Mouse (Mus musculus) G1E (cell line): ENCODE data around the gene Nfkbil1. TPM values are rescaled to one million over a fixed set of nuclear protein-coding genes. Genes with fewer than 3 reads are reported as not detected.

Experiments used
- ATAC-seq: 2 replicates; pipeline ENCODE4 v1.8.0; 2016; ENCODE audit warnings: mild to moderate bottlenecking; ENCODE audit not compliant: insufficient number of reproducible peaks, poor library complexity, low FRiP score, severe bottlenecking; ENCODE audit errors: extremely low read depth
- DNase-seq: peaks from one replicate; pipeline ENCODE4 v3.0.0; 2012; ENCODE audit warnings: low spot score
- H3K27me3 ChIP-seq: 2 replicates; pipeline ENCODE4 v1.6.1; 2012; ENCODE audit warnings: mild to moderate bottlenecking, low read length, inconsistent platforms; ENCODE audit not compliant: insufficient read depth
- H3K36me3 ChIP-seq: replicated peaks from 2 replicates; pipeline ENCODE3; 2012; ENCODE audit warnings: mild to moderate bottlenecking, inconsistent platforms
- H3K4me1 ChIP-seq: 2 replicates; pipeline ENCODE4 v1.6.1; 2012; ENCODE audit warnings: low read depth, low read length, inconsistent platforms, mixed read lengths; ENCODE audit not compliant: insufficient read depth
- H3K4me3 ChIP-seq: 2 replicates; pipeline ENCODE4 v1.5.1; 2012; ENCODE audit warnings: low read depth, mild to moderate bottlenecking, inconsistent platforms, low read length, moderate library complexity, mixed read lengths
- H3K9me3 ChIP-seq: replicated peaks from 2 replicates; pipeline ENCODE4 v1.6.1; 2012; ENCODE audit warnings: inconsistent platforms
- CTCF ChIP-seq: IDR thresholded peaks from 2 replicates; pipeline ENCODE4 v1.5.1; 2012; ENCODE audit warnings: low read depth, low read length, inconsistent platforms, mixed read lengths
- GATA1 ChIP-seq: IDR thresholded peaks from 2 replicates; pipeline ENCODE4 v1.6.1; 2012; ENCODE audit warnings: borderline replicate concordance, low read length, inconsistent platforms, mixed read lengths
- GATA2 ChIP-seq: IDR thresholded peaks from 2 replicates; pipeline ENCODE4 v1.6.1; 2012; ENCODE audit warnings: low read depth, low read length, inconsistent platforms, borderline replicate concordance
- POLR2AphosphoS5 ChIP-seq: IDR thresholded peaks from 2 replicates; pipeline ENCODE4 v1.6.1; 2012; ENCODE audit warnings: low read depth, low read length, inconsistent platforms; ENCODE audit not compliant: insufficient replicate concordance
- TAL1 ChIP-seq: conservative IDR thresholded peaks from 2 replicates; pipeline ENCODE4 v1.6.1; 2012; ENCODE audit warnings: low read depth, low read length, inconsistent platforms, mixed read lengths
- polyA plus RNA-seq: library from polyadenylated mRNA; stranded (reverse); fragments of >175 nt; gene quantifications from 2 replicates; pipeline ENCODE4 v1.2.3, GENCODE M21; 2012
- total RNA-seq, 2 experiments: library from RNA; stranded (forward) in 1 of 2; stranded (reverse) in 1 of 2; fragments of 200-1000 nt in 1 of 2; fragments of >200 nt in 1 of 2; fragmentation: Nextera tagmentation in 1 of 2; gene quantifications; 2 replicates each; pipeline ENCODE4 v1.2.3; 2014 to 2017

Gene Nfkbil1
- total RNA-seq (2014; fragmentation: Nextera tagmentation) (7.0 and 14.1 TPM in 2 replicates), total RNA-seq (2017) (8.6 and 12.1 TPM in 2 replicates), polyA plus RNA-seq (37.3 and 41.6 TPM in 2 replicates)

DNA sequence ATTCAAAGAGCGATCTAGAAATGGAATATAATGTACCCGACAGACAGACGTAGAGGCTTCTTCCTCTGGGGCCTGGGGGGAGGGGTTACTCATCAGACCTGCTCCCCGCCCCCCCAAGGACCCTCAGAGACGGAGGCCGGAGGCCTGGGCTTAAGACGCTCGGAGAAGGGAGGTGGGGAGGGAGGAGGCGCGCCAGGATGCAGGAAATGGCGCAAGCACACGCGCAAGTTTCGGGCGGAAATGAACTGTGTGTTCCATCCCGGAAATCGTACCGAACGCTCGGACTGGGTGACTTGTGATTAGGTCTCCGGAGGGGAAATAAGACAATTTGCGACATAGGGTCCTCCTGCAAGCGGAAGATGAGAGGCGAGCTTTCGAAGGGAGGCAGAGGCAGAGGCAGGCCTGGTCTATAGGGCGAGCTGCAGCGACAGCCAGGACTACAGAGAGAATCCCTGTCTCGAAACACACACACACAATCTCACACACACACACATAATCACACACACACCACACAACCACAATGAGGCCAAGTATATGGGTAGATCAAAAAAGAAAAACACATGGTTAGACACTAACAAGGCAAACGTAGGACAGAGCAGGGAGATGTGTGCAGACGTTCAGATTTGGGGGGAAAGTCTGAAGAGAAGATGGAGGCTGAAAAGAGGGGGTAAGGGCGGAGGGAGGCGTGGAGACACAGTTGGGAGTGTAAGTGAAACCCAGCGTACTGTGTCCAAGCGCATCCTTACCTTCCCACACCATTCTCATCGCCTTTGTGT, at the start of gene Nfkbil1:
Gene Nfkbil1 (minus strand): TSS at position 179 of the 776 bp plus-strand sequence.
- Histone ChIP-seq H3K36me3 (peaks cover 66% of the 10 kb centered on the region), H3K9me3 (no peaks in the 10 kb centered on the region), H3K4me1 (peaks cover 72% of the 10 kb centered on the region), H3K27me3 (no peaks in the 10 kb centered on the region), H3K4me3 (peak within 1 kb of the TSS; percentile 86)
- DNase-seq (peak; percentile 84), ATAC-seq (peak; percentile 79)
- no peak for TF ChIP-seq POLR2AphosphoS5
- no peak for TF ChIP-seq CTCF
- TF ChIP-seq GATA1 = no peak
- no peak for TF ChIP-seq GATA2
- no peak for TF ChIP-seq TAL1

DNA sequence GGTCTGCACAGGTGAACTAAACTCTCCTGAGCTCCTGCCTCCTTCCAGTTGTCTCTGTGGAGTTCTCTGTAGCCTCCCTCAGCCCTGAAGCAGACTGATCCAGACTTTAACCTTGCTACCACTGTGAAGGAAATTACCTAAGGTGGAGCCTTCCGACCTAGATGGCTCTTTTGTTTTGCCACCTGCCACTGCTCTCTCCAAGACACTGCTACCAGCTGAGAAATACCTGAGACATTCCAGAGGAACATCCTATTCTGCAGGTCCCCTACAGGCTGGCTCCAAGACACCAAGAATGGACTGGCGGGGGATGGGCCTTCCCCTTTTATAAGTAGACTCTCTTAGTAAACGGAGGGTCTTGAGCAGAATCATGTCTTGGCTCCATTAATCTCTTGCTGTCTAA, 44.7 kb upstream of the Nfkbil1 start:
- ATAC-seq = no peak
- TF ChIP-seq CTCF (no peak), GATA1 (no peak), POLR2AphosphoS5 (no peak), GATA2 (no peak), TAL1 (no peak)
- H3K4me3 ChIP-seq = no peak overlapping the region
- peaks cover 46% of the 10 kb centered on the region for H3K27me3 ChIP-seq
- H3K9me3 ChIP-seq = no peaks in the 10 kb centered on the region
- H3K4me1 ChIP-seq = peaks cover 7% of the 10 kb centered on the region; the same call in 1 of the 2 replicates
- DNase-seq = no peak
- H3K36me3 ChIP-seq = no peaks in the 10 kb centered on the region

DNA sequence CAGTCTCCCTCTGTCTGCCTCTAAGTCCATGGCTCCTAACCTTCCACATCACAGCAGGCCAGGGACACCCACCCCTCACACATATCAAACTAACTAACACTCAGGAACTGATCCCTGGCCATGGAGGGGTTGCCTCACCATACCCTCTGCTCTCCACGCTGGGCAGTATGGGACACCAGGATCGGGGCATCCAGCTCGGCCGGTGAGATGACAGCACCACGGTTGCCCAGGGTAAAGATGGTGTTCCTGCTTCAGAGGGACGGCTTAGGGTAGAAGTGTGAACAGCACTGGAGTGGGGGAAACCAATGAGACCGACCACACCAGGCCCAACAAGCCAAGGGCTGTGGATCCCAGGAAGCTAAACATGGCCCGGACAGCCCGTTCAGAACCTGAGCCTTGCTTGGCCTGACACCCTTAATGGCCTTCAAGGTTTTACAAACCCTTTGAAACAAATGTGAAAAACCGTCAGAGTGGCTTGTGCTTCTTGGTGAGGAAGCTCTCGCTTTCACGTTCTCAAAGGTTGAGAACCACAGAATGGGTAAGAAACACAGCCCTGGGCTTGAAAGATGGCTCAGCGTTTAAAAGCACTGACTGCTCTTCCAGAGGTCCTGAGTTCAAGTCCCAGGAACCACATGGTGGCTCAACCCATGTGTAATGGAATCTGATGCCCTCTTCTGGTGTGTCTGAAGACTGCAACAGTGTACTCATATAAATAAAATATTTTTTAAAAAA, 43.5 kb upstream of the Nfkbil1 start:
- peaks cover 13% of the 10 kb centered on the region for H3K4me1 ChIP-seq
- H3K4me3 ChIP-seq = no peak overlapping the region
- H3K36me3 ChIP-seq = no peaks in the 10 kb centered on the region
- DNase-seq = no peak
- H3K27me3 ChIP-seq = peaks cover 49% of the 10 kb centered on the region
- no peak for ATAC-seq
- TF ChIP-seq TAL1 = no peak
- TF ChIP-seq GATA2 = no peak
- no peak for TF ChIP-seq CTCF
- TF ChIP-seq GATA1 = no peak
- TF ChIP-seq POLR2AphosphoS5 = no peak
- H3K9me3 ChIP-seq = no peaks in the 10 kb centered on the region

DNA sequence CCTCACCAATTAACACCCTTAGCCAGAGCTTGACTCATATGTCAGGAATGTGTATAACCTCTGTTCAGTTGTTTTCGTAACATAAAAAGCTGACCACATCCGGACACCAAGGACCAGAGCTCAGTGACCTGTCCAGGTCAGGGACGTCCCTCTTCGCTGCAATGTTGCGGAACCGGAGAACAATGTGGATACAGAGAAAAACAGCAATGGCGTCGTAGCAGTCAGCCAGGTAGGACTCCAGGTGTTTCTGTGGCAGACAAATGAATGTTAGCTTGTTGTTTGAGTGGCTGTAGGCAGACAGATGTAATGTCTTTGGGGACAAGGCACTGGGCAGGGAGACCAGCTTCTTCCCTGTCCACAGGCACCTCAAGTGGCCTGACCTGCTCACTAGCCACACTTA, 42.5 kb upstream of the Nfkbil1 start:
- TF ChIP-seq POLR2AphosphoS5 (no peak), GATA2 (no peak), GATA1 (no peak), TAL1 (no peak), CTCF (no peak)
- no peak for ATAC-seq
- no peaks in the 10 kb centered on the region for H3K36me3 ChIP-seq

GRCm38 (mm10) chr17:35276304-35276864, 40.8 kb upstream of the Nfkbil1 start:
- no peak overlapping the region for H3K4me3 ChIP-seq
- H3K9me3 ChIP-seq = peaks cover 8% of the 10 kb centered on the region
- no peak for TF ChIP-seq GATA2
- no peak for TF ChIP-seq TAL1
- no peak for TF ChIP-seq POLR2AphosphoS5
- TF ChIP-seq CTCF = no peak
- no peak for TF ChIP-seq GATA1
- peaks cover 49% of the 10 kb centered on the region for H3K27me3 ChIP-seq
- H3K36me3 ChIP-seq = no peaks in the 10 kb centered on the region
- peaks cover 13% of the 10 kb centered on the region for H3K4me1 ChIP-seq
- ATAC-seq (no peak), DNase-seq (no peak)

More for the DNA sequence above, 42.5 kb upstream of the Nfkbil1 start:
- peaks cover 4% of the 10 kb centered on the region for H3K9me3 ChIP-seq
- DNase-seq = no peak
- no peak overlapping the region for H3K4me3 ChIP-seq
- peaks cover 13% of the 10 kb centered on the region for H3K4me1 ChIP-seq
- H3K27me3 ChIP-seq = peaks cover 47% of the 10 kb centered on the region

- ATAC-seq (peak; percentile 15; the same call in 1 of the 2 replicates), DNase-seq (no peak)
- H3K4me1 ChIP-seq = peaks cover 13% of the 10 kb centered on the region
- no peak for TF ChIP-seq POLR2AphosphoS5
- no peak for TF ChIP-seq GATA1
- TF ChIP-seq CTCF = peak; percentile 94
- no peak for TF ChIP-seq TAL1
- no peak for TF ChIP-seq GATA2
- peaks cover 45% of the 10 kb centered on the region for H3K27me3 ChIP-seq
- H3K36me3 ChIP-seq = no peaks in the 10 kb centered on the region
- no peak overlapping the region for H3K4me3 ChIP-seq
- peaks cover 8% of the 10 kb centered on the region for H3K9me3 ChIP-seq
These were observed 39.2 kb upstream of the Nfkbil1 start for GRCm38 (mm10) chr17:35274770-35275169.
